Mouse (Mus musculus): ENCODE results near the gene Aspa. TPM values are rescaled to one million over a fixed set of nuclear protein-coding genes. Genes with fewer than 3 reads are reported as not detected.

Aspa gene
- polyA plus RNA-seq, 1 experiment = 0.08 TPM

DNA sequence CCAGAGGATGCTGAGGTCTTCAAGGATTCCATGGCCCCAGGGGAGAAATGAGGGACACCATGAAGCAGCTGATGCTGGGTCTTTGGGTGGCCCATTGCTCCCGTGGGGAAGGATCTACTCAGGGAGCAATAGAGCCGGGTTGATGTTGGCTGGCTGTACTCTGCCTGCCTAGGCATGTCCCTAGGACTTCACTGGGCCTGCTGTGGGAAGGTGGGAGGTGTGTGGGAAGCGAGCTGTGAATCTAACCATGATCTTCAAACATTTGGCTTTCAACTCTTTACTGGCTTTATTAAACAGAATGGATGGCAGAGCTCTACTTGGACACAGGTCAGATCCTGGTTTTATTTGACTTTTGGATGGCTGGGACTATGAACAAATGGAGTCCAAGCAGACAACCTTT lies 68.9 kb downstream of the Aspa start:
- no peak overlapping the region for H3K27ac ChIP-seq (ENCODE audit: insufficient read depth, low read length)
- TF ChIP-seq POLR2A (IDR thresholded peaks at IDR 0.05; ENCODE audit: low read depth, low read length) (no peak), CTCF (IDR thresholded peaks at IDR 0.05; ENCODE audit: extremely low read depth, insufficient read depth, insufficient read length, insufficient replicate concordance) (no peak)
- H3K36me3 ChIP-seq (ENCODE audit: control insufficient read depth, insufficient read depth, low read length) = no peaks in the 10 kb centered on the region
- DNase-seq (ENCODE audit: low read depth in 1 of 2, low spot score in 2 of 2) = no peak
- H3K27me3 ChIP-seq (ENCODE audit: control insufficient read depth, insufficient read depth, low read length) = no peaks in the 10 kb centered on the region
- H3K4me1 ChIP-seq (ENCODE audit: control insufficient read depth, insufficient read depth, insufficient read length) = no peaks in the 10 kb centered on the region
- WGBS = 75% methylated on average over 3 of the region's 3 CpGs
- no peak overlapping the region for H3K4me3 ChIP-seq (ENCODE audit: extremely low read depth, insufficient read depth, insufficient read length)

GRCm38 (mm10) chr11:73258664-73259063 lies 70.7 kb downstream of the Aspa start:
- H3K4me1 ChIP-seq (ENCODE audit: control insufficient read depth, insufficient read depth, insufficient read length) = no peaks in the 10 kb centered on the region
- no peaks in the 10 kb centered on the region for H3K36me3 ChIP-seq (ENCODE audit: control insufficient read depth, insufficient read depth, low read length)
- no peak overlapping the region for H3K4me3 ChIP-seq (ENCODE audit: extremely low read depth, insufficient read depth, insufficient read length)
- TF ChIP-seq POLR2A (IDR thresholded peaks at IDR 0.05; ENCODE audit: low read depth, low read length) (no peak), CTCF (IDR thresholded peaks at IDR 0.05; ENCODE audit: extremely low read depth, insufficient read depth, insufficient read length, insufficient replicate concordance) (no peak)
- no peak for DNase-seq (ENCODE audit: low read depth in 1 of 2, low spot score in 2 of 2)
- H3K27me3 ChIP-seq (ENCODE audit: control insufficient read depth, insufficient read depth, low read length) = no peaks in the 10 kb centered on the region
- H3K27ac ChIP-seq (ENCODE audit: insufficient read depth, low read length) = no peak overlapping the region

DNA sequence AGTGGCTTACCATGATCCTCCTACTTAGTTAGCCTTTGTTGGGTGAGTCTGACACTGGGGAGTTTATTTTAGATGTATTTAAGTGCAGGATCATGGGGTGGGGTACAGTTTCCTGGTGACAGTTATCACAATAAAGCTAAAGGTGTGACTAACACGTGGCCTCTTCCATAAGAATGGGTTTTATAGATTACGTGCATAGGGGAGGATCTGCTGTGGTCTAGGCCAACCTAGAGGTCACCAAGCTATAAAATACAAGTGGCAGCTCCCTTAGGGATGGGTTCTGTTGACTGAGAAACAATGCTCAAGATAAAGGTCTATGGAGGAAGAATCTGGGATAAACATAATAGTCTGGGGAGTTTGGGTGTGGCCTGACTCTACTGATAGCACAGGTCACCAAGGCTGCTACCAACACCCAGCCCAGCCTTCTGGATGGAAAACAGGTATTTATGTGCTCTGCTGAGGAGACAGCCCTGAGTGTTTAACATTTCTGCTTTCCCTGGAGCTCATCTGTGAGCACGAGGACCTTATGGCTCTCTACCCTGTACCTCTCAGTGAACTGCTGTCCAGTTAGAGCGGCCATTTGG lies 71.9 kb downstream of the Aspa start:
- Histone ChIP-seq H3K27ac (ENCODE audit: insufficient read depth, low read length) (no peak overlapping the region), H3K4me3 (ENCODE audit: extremely low read depth, insufficient read depth, insufficient read length) (no peak overlapping the region), H3K27me3 (ENCODE audit: control insufficient read depth, insufficient read depth, low read length) (no peaks in the 10 kb centered on the region), H3K36me3 (ENCODE audit: control insufficient read depth, insufficient read depth, low read length) (no peaks in the 10 kb centered on the region), H3K4me1 (ENCODE audit: control insufficient read depth, insufficient read depth, insufficient read length) (no peaks in the 10 kb centered on the region)
- TF ChIP-seq CTCF (IDR thresholded peaks at IDR 0.05; ENCODE audit: extremely low read depth, insufficient read depth, insufficient read length, insufficient replicate concordance) (no peak), POLR2A (IDR thresholded peaks at IDR 0.05; ENCODE audit: low read depth, low read length) (no peak)
- no peak for DNase-seq (ENCODE audit: low read depth in 1 of 2, low spot score in 2 of 2)
- 81% methylated on average over 4 of the region's 4 CpGs for WGBS

Other genes with a start within 250 kb of the Aspa start
- 5.0 and 5.1 TPM in 2 replicates for gene Itgae, start 239.0 kb downstream of the Aspa start, polyA plus RNA-seq (2012; rRNA removed)
- gene Haspin, start 191.3 kb downstream of the Aspa start, polyA plus RNA-seq (2012; rRNA removed) = 2.2 and 2.5 TPM in 2 replicates
- gene P2rx5, start 169.2 kb downstream of the Aspa start, polyA plus RNA-seq (2012; rRNA removed) = 0.22 and 0.28 TPM in 2 replicates
- gene Emc6, start 152.6 kb downstream of the Aspa start, polyA plus RNA-seq (2012; rRNA removed) = 27.2 and 42.2 TPM in 2 replicates
- 17.0 and 18.7 TPM in 2 replicates for gene Tax1bp3, start 152.5 kb downstream of the Aspa start, polyA plus RNA-seq (2012; rRNA removed)
- gene Ctns, start 130.6 kb downstream of the Aspa start, polyA plus RNA-seq (2012; rRNA removed) = 10.7 and 11.9 TPM in 2 replicates
- gene Shpk, start 130.1 kb downstream of the Aspa start, polyA plus RNA-seq (2012; rRNA removed) = 3.1 and 3.3 TPM in 2 replicates
- gene Trpv1, start 95.3 kb downstream of the Aspa start, polyA plus RNA-seq (2012; rRNA removed) = not detected in 2 replicates
- 0.07 and 0.14 TPM in 2 replicates for gene Trpv3, start 62.2 kb downstream of the Aspa start, polyA plus RNA-seq (2012; rRNA removed)
- gene Gm49340, start 145 bp upstream of the Aspa start, polyA plus RNA-seq (2012; rRNA removed) = not detected in 2 replicates
- not detected in 2 replicates for gene Spata22, start 145 bp upstream of the Aspa start, polyA plus RNA-seq (2012; rRNA removed)
- not detected in 2 replicates for gene Olfr20, start 21.2 kb upstream of the Aspa start, polyA plus RNA-seq (2012; rRNA removed)
- gene Olfr376, start 41.6 kb upstream of the Aspa start, polyA plus RNA-seq (2012; rRNA removed) = not detected in 2 replicates
- not detected in 2 replicates for gene Olfr1, start 70.0 kb upstream of the Aspa start, polyA plus RNA-seq (2012; rRNA removed)
- gene Olfr378, start 98.9 kb upstream of the Aspa start, polyA plus RNA-seq (2012; rRNA removed) = not detected in 2 replicates
- gene Olfr380, start 127.9 kb upstream of the Aspa start, polyA plus RNA-seq (2012; rRNA removed) = not detected in 2 replicates
- not detected in 2 replicates for gene Olfr381, start 162.0 kb upstream of the Aspa start, polyA plus RNA-seq (2012; rRNA removed)
- gene Olfr382, start 187.6 kb upstream of the Aspa start, polyA plus RNA-seq (2012; rRNA removed) = not detected in 2 replicates

All from spleen, adult 2 months (tissue).